Mouse (Mus musculus) lung, adult 2 months (tissue): ENCODE measurements around the gene Dclk3. TPM values are rescaled to one million over a fixed set of nuclear protein-coding genes. Genes with fewer than 3 reads are reported as not detected.

ENCODE experiments used
- DNase-seq: peaks from one replicate; pipeline ENCODE4 v3.0.0; 2022
- H3K4me1 ChIP-seq: fragments of 200-500 bp; 2 replicates; pipeline ENCODE4 v1.6.1; 2011; ENCODE audit warnings: low read length; ENCODE audit not compliant: control insufficient read depth, insufficient read depth
- H3K4me3 ChIP-seq: fragments of 200-500 bp; replicated peaks from 2 replicates; pipeline ENCODE3; 2011; ENCODE audit warnings: low read depth, mild to moderate bottlenecking, control low read depth, low read length; ENCODE audit errors: extremely low read depth
- CTCF ChIP-seq: fragments of 200-500 bp; IDR thresholded peaks from 2 replicates; pipeline ENCODE4 v1.5.1; 2011; ENCODE audit warnings: mild to moderate bottlenecking, low read length, control low read depth; ENCODE audit not compliant: insufficient read depth
- POLR2A ChIP-seq: fragments of 200-500 bp; IDR thresholded peaks from 2 replicates; pipeline ENCODE4 v1.6.1; 2011; ENCODE audit warnings: low read depth, mild to moderate bottlenecking, control low read depth, low read length, borderline replicate concordance; ENCODE audit errors: extremely low read depth
- WGBS: fragments of 180-500 bp; shearing (Covaris S2); methylation state at CpG from one replicate; pipeline ENCODE4 v1.1.7; 2018; 5-methylcytosine and 5-hydroxymethylcytosine counted together
- polyA plus RNA-seq: library from polyadenylated mRNA; depleted of rRNA; stranded (reverse); fragments of >200 nt; gene quantifications from 2 replicates; pipeline ENCODE4 v1.2.3, GENCODE M21; 2012; rRNA removed

Dclk3 gene
- polyA plus RNA-seq, 1 experiment: 0.98 TPM

DNA sequence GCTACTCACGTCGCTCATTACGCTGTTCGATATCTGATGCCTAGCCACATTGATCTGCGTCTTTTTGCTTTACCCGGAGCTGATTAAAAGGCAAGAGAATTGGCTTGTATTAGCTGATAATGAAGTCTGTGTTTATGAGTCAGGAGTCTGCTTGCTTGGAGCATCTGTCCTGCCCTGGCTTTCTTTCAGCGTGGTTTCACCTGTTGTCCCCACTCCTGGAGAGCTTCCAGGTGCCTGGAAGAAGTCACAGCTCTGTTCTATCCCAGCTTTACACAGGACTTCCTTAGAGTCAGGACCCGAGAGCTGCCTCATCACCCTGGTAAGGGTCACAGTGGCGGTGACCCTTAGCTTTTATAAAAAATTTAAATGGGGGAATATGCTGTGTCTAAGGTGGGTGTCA lies 61.3 kb downstream of the Dclk3 start:
- no peak for TF ChIP-seq CTCF
- TF ChIP-seq POLR2A: no peak
- no peak overlapping the region for H3K4me3 ChIP-seq
- WGBS: 79% methylated on average over 9 of the region's 9 CpGs
- no peak for DNase-seq
- no peaks in the 10 kb centered on the region for H3K4me1 ChIP-seq

DNA sequence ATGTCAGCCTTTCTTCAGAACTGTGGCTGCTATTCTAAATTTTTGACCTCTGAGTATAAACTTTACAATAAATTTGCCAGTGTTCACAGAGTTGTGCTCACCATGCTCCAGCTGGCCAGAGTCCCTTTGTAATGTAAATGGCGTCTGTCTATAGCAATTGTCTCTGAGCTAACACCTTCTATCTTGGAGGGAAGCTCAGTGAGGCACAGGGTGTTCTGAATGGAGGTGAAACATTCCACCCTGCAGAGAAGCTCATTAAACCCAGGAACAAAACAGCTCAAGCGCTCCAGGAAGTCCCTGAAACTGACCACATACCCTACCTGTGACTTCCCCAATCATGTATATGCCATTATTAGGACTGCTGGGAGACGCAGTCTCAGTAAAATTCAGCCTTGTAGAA lies 67.2 kb downstream of the Dclk3 start:
- Histone ChIP-seq H3K4me1 (no peaks in the 10 kb centered on the region), H3K4me3 (no peak overlapping the region)
- TF ChIP-seq POLR2A (no peak), CTCF (no peak)
- WGBS: 52% methylated on average over 3 of the region's 3 CpGs
- DNase-seq: no peak

DNA sequence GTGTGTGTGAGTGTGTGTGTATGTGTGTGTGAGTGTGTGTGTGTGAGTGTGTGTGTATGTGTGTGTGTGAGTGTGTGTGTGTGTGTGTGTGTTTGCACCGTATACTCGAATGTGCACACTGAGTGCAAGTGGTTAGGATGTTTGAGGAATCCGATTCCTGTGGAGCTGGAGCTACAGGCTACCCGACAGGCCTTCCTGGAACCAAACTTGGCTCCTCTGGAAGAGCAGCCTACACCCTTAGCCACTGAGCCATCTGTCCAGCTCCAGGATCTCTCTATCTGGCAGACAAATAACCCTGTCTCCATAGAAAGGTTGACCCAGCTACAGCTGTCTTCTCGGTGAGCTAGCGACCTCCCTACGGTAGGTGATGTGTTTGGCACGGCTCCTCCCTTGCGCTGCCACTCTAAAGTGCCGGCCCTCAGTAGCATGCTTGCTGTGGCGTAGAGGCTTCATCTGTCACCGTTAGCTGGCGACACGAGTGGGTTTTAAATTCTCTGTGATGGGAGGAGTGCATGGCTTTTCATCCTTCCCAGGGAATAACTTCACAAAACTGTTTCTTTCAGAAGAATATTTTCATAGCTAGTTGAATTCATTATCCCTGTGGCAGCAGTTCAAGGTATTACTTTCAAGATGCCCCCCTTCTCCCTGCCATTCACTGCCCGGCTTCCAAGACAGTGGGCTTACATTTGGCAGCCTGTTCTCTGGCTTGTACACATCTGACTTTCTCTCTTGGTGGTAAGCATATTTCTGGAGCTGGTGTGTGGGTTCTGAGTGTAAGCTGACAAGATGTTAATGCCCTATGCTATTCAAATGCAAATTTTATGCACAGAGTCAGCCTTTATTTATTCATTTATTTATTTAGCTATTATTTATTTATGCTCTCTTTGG lies 75.9 kb downstream of the Dclk3 start:
- WGBS: 72% methylated on average over 15 of the region's 15 CpGs
- Histone ChIP-seq H3K4me3 (no peak overlapping the region), H3K4me1 (no peaks in the 10 kb centered on the region)
- no peak for TF ChIP-seq POLR2A
- no peak for TF ChIP-seq CTCF
- no peak for DNase-seq

DNA sequence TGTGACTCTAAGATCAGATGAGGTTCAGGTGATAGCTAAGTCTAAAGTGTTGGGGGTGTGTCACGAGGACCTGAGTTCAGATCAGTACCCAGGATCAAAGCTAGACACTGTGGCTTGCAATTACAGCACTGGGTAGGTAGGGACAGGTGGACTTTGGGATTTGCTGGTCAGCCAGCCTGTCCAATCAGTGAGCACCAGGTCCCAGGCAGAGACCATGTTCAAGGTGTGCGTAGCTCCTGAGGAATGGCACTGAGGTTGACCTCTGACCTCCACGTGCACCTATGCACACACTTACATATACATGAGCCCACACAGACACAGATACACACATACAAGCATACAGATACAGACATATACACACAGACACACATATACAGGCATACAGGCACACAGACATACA lies 76.7 kb downstream of the Dclk3 start:
- no peaks in the 10 kb centered on the region for H3K4me1 ChIP-seq
- TF ChIP-seq CTCF: no peak
- TF ChIP-seq POLR2A: no peak
- DNase-seq: no peak
- H3K4me3 ChIP-seq: no peak overlapping the region
- 81% methylated on average over 3 of the region's 3 CpGs for WGBS

DNA sequence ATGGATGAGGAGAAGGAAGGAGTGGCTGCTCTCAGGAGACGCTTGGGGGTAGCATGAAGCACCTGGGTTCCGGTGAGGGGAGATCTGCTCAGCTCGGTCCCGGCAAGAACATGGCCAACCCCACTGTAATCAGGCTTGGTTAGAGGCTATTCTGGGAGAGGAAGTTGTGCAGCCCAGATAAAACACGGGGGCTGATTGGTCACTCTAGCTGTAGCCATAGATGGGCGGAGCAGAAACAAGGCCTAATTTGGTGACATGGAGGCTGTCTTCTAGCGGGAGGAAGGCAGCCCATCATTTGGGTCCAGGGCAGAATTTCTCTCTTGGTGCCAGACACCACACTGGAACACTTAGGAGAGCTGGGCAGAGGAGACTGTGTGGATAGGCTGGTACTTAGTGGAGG lies 83.3 kb downstream of the Dclk3 start:
- TF ChIP-seq POLR2A: no peak
- TF ChIP-seq CTCF: no peak
- H3K4me3 ChIP-seq: no peak overlapping the region
- no peak for DNase-seq
- H3K4me1 ChIP-seq: no peaks in the 10 kb centered on the region
- WGBS: 85% methylated on average over 7 of the region's 7 CpGs

DNA sequence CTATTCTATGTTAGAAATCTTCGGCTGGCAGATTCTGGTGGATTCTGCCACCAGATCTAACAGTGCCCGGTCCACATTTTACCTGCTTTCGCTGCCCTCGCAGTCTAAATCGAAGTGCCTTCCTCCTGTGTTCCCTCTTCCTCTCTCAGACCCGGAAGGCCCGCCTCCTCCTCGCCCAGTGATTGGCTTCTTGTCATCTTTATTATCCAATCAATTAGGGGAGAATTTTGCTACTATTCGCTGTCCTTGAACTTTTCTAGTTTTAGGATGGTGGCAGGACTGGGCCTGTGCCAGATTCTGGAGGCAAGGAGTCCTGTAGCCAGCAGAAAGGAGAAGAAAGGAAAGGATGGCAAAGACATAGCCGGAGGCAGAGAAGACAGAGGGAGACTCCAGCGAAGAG lies 84.2 kb downstream of the Dclk3 start:
- no peak for DNase-seq
- no peaks in the 10 kb centered on the region for H3K4me1 ChIP-seq
- 86% methylated on average over 11 of the region's 11 CpGs for WGBS
- TF ChIP-seq CTCF (no peak), POLR2A (no peak)
- H3K4me3 ChIP-seq: no peak overlapping the region

DNA sequence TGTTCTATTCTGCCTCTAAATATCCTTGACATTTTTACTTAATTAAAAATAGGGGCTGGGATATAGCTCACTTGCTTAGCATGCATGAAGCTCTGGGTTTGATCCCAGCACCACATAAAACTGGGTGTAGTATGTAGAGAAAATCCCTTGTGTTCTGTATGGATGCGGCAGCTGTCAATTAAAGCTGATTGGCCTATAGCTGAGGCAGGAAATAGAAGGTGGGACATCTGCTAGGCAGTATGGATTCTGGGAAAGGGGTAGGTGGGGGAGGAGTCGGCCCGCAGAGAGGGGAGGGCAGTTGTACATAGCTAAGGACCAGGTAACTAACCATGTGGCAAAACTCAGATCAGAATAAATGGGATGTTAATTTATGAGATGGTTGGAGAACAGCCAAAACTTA lies 85.0 kb downstream of the Dclk3 start:
- Histone ChIP-seq H3K4me1 (no peaks in the 10 kb centered on the region), H3K4me3 (no peak overlapping the region)
- DNase-seq: no peak
- 93% methylated on average over 3 of the region's 3 CpGs for WGBS
- no peak for TF ChIP-seq CTCF
- TF ChIP-seq POLR2A: no peak

DNA sequence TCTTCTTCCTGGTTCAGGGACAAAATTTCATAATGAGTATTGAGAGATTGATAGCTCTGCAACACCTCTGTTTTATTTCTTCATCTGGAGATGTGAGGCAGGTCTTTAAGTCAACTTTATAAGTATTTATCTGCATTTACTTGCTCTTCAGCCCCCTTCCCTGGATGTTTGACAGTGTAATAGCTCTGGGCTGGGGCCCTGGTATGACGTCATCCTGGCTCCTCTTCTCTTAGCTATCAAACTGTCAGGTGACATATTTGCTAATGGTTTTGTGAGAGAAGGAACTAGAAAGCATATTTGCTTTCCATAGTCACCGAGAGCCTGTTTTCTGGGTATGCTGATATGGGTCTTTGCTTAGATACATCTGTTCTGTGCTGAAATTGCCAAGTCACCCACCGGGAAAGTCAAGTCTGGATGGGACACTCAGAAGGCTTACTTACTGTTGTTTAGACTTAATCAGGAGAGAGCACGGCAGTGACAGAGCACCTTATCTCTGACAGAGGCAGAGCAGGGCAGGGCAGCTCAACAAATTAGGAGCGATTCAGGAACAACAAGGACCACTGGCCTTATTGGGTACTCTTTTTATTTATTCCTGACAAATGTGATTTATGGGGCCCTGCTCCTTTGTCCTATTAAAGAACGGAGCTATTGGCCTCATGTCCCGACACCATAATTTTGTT lies 96.0 kb downstream of the Dclk3 start:
- no peak for DNase-seq
- 24% methylated on average over 7 of the region's 7 CpGs for WGBS
- Histone ChIP-seq H3K4me1 (no peaks in the 10 kb centered on the region), H3K4me3 (no peak overlapping the region)
- no peak for TF ChIP-seq CTCF
- TF ChIP-seq POLR2A: no peak

DNA sequence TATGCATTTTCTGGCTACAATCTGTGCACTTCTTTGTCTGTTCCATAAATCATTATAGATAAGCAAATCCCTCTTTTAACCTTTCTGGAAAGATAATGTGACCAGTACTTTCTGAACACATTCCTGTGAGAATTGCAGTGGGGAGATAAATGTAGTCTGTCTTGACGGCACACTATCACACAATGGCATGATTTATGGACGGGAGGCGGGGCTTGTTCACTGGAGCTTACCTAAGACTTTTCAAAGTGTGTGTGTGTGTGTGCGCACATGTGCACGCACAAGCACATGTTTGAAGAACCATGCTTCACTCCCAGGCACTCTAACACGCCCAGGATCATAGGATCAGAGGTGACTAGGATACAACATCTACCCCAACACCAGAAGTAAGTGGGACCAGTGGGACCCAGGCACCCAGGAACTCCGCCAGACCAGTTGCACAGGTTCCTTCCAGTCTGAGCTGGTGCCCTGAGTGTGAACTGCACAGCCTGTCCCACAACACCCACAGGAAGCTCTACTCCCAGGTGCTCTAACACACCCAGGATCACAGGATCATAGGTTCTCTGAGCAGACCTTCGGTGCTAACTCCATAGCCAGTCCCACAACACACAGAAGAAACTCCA lies 96.7 kb downstream of the Dclk3 start:
- TF ChIP-seq CTCF (no peak), POLR2A (no peak)
- no peak for DNase-seq
- no peaks in the 10 kb centered on the region for H3K4me1 ChIP-seq
- H3K4me3 ChIP-seq: no peak overlapping the region
- WGBS: 53% methylated on average over 8 of the region's 8 CpGs

Other genes with a start within 250 kb of the Dclk3 start
- gene Mlh1, start 167.3 kb upstream of the Dclk3 start, polyA plus RNA-seq: 9.0 and 10.8 TPM in 2 replicates
- 7.3 and 10.1 TPM in 2 replicates for gene Epm2aip1, start 167.2 kb upstream of the Dclk3 start, polyA plus RNA-seq
- gene Trank1, start 127.3 kb upstream of the Dclk3 start, polyA plus RNA-seq: 0.05 and 0.20 TPM in 2 replicates